Mouse (Mus musculus) cerebellum, adult (tissue): ENCODE results near the gene 2410004B18Rik.

Source experiments
- ATAC-seq: cut with Nextera tagmentation; 2 replicates; pipeline ENCODE4 v1.9.2; 2017; ENCODE audit warnings: mild to moderate bottlenecking, moderate library complexity, mixed read lengths; ENCODE audit not compliant: insufficient number of reproducible peaks, low FRiP score, low TSS enrichment

The 2410004B18Rik gene

GRCm38 (mm10) chr3:145993481-145994201 lies 55.8 kb downstream of the 2410004B18Rik start:
- ATAC-seq, result no peak
